Mouse (Mus musculus) urinary bladder, adult 18-20 months (tissue): ENCODE results near the gene Zfp207.
A peak's percentile ranks its signal among the peaks of the same experiment; 100 is the strongest.
"Not testable (repeated sequence)": the region's sequence is repeated elsewhere in the genome, so short reads cannot be mapped to it uniquely, and the experiment has no call there.

Source experiments
- DNase-seq, 2 experiments: peaks; one replicate each; pipeline ENCODE4 v3.0.0; 2022; ENCODE audit warnings: low spot score in 2 of 2, mixed read lengths in 2 of 2

Gene Zfp207

GRCm38 (mm10) chr11:80383019-80383625 lies at the start of gene Zfp207:
Gene Zfp207, plus strand, starts transcription at chr11:80383279.
- peak; percentile 93 to 96 for DNase-seq

GRCm38 (mm10) chr11:80335609-80336350 lies 47.3 kb upstream of the Zfp207 start:
- no peak for DNase-seq

- no peak for DNase-seq
Observed at GRCm38 (mm10) chr11:80336351-80336730, 46.7 kb upstream of the Zfp207 start.

- DNase-seq, result no peak
Observed at GRCm38 (mm10) chr11:80342482-80342881, 40.6 kb upstream of the Zfp207 start.

- DNase-seq, result peak; percentile 44 to 78
Observed at GRCm38 (mm10) chr11:80351832-80352430, 31.1 kb upstream of the Zfp207 start.

- DNase-seq, result no peak
Observed at GRCm38 (mm10) chr11:80354832-80355231, 28.2 kb upstream of the Zfp207 start.

GRCm38 (mm10) chr11:80368949-80369348 lies 14.1 kb upstream of the Zfp207 start:
- no peak for DNase-seq

GRCm38 (mm10) chr11:80376651-80377050 lies 6.4 kb upstream of the Zfp207 start:
- peak in 1 of 2 experiments; percentile 22 for DNase-seq

GRCm38 (mm10) chr11:80377712-80378451 lies 5.2 kb upstream of the Zfp207 start, which contains the start of gene 5730455P16Rik:
Gene 5730455P16Rik, minus strand, starts transcription at chr11:80378034.
- peak; percentile 55 to 65 for DNase-seq

- not testable (repeated sequence) for DNase-seq
Observed at GRCm38 (mm10) chr11:80378452-80379068, 4.5 kb upstream of the Zfp207 start.

- not testable (repeated sequence) for DNase-seq
Observed at GRCm38 (mm10) chr11:80379184-80379583, 3.9 kb upstream of the Zfp207 start.

GRCm38 (mm10) chr11:80382626-80383018 lies 457 bp upstream of the Zfp207 start:
- peak in 1 of 2 experiments; percentile 25 for DNase-seq

- DNase-seq, result no peak
Observed at GRCm38 (mm10) chr11:80383626-80384046, 557 bp downstream of the Zfp207 start.

- no peak for DNase-seq
Observed at GRCm38 (mm10) chr11:80384461-80384860, 1.4 kb downstream of the Zfp207 start.

- no peak for DNase-seq
Observed at GRCm38 (mm10) chr11:80385055-80385454, 2.0 kb downstream of the Zfp207 start.

GRCm38 (mm10) chr11:80386790-80387189 lies 3.7 kb downstream of the Zfp207 start:
- no peak for DNase-seq

- DNase-seq, result no peak
Observed at GRCm38 (mm10) chr11:80389885-80390284, 6.8 kb downstream of the Zfp207 start.

- DNase-seq, result no peak
Observed at GRCm38 (mm10) chr11:80391407-80392120, 8.5 kb downstream of the Zfp207 start.

- no peak for DNase-seq
Observed at GRCm38 (mm10) chr11:80395930-80396329, 12.9 kb downstream of the Zfp207 start.

- DNase-seq, result no peak
Observed at GRCm38 (mm10) chr11:80396617-80397016, 13.5 kb downstream of the Zfp207 start.

- DNase-seq, result not testable (repeated sequence)
Observed at GRCm38 (mm10) chr11:80407878-80408277, 24.8 kb downstream of the Zfp207 start.
